In genomic region chr6:86523242-86523754, GRCm38 (mm10) we compare ENCODE assay signal across 8 mouse cellular contexts. TPM values are rescaled to one million over a fixed set of nuclear protein-coding genes. Genes with fewer than 3 reads are reported as not detected.
DNase-seq lines count a peak whose midpoint lies in the region; ATAC-seq and TF ChIP-seq lines count a peak whose summit lies in the region.

No protein-coding gene starts in this region.

- intact Hi-C loops in heart, postnatal 36 days (cut with DNase I): loop anchor here (2.0 kb wide), 1 partner anchor 16 kb away; no protein-coding TSS in a partner anchor

- no peak for TF ChIP-seq EP300 in liver, postnatal 0 days (IDR thresholded peaks at IDR 0.05; ENCODE audit: low read depth)

- no peak for TF ChIP-seq CTCF in G1E (IDR thresholded peaks at IDR 0.05; ENCODE audit: low read depth, low read length)
- no peak for TF ChIP-seq CTCF in liver, postnatal 0 days (IDR thresholded peaks at IDR 0.05; ENCODE audit: low read depth)

- no peak for DNase-seq in heart, postnatal 36 days
- DNase-seq in G1E (ENCODE audit: low spot score): no peak
- DNase-seq in liver, postnatal 0 days: no peak
- DNase-seq in adrenal gland, adult 8-10 months: no peak
- no peak for DNase-seq in T-cell, adult 2 months (ENCODE audit: low spot score)
- DNase-seq in right cerebral cortex, postnatal 36 days (ENCODE audit: low spot score in 2 of 2): no peak

- WGBS in heart, embryonic 14.5 days: 27% methylated on average over 3 of the region's 3 CpGs
- 32% methylated on average over 3 of the region's 3 CpGs for WGBS in forebrain, embryonic 16.5 days
- 36% methylated on average over 3 of the region's 3 CpGs for WGBS in liver, postnatal 0 days (ENCODE audit: insufficient replicate concordance)

- no peaks in the 10 kb centered on the region for H3K27me3 ChIP-seq in heart, embryonic 14.5 days (ENCODE audit: control insufficient read depth, insufficient read depth, low read length)
- H3K27me3 ChIP-seq in G1E (ENCODE audit: insufficient read depth, low read length): no peaks in the 10 kb centered on the region
- H3K27me3 ChIP-seq in forebrain, embryonic 16.5 days (replicated peaks; ENCODE audit: control insufficient read depth, insufficient read depth, low read length): no peaks in the 10 kb centered on the region
- H3K27me3 ChIP-seq in liver, postnatal 0 days (ENCODE audit: insufficient read depth, low read length): no peaks in the 10 kb centered on the region

- ATAC-seq in heart, embryonic 14.5 days (ENCODE audit: insufficient number of reproducible peaks, insufficient read depth, low FRiP score, low read depth): no peak
- no peak for ATAC-seq in G1E (ENCODE audit: extremely low read depth, insufficient number of reproducible peaks, low FRiP score, poor library complexity, severe bottlenecking)
- ATAC-seq in forebrain, embryonic 16.5 days: no peak
- no peak for ATAC-seq in liver, postnatal 0 days

- peaks cover 35% of the 10 kb centered on the region for H3K36me3 ChIP-seq in heart, embryonic 14.5 days (ENCODE audit: control insufficient read depth, insufficient read depth, low read length)
- peaks cover 46% of the 10 kb centered on the region for H3K36me3 ChIP-seq in G1E (replicated peaks)
- H3K36me3 ChIP-seq in forebrain, embryonic 16.5 days (ENCODE audit: control insufficient read depth, insufficient read depth): peaks cover 7% of the 10 kb centered on the region
- peaks cover 9% of the 10 kb centered on the region; the same call in 1 of the 2 replicates for H3K36me3 ChIP-seq in liver, postnatal 0 days (replicated peaks; ENCODE audit: insufficient read depth, low read length)

- H3K4me1 ChIP-seq in heart, embryonic 14.5 days (ENCODE audit: control insufficient read depth in 2 of 2, insufficient read depth in 2 of 2, low read length in 2 of 2): peaks cover 5 to 23% of the 10 kb centered on the region in 2 experiments; a peak in 3 of 4 replicates
- peaks cover 29% of the 10 kb centered on the region for H3K4me1 ChIP-seq in G1E (ENCODE audit: insufficient read depth, low read depth, low read length)
- H3K4me1 ChIP-seq in forebrain, embryonic 16.5 days (replicated peaks; ENCODE audit: control insufficient read depth, insufficient read depth, low read length): peaks cover 24% of the 10 kb centered on the region
- peaks cover 20% of the 10 kb centered on the region for H3K4me1 ChIP-seq in liver, postnatal 0 days (ENCODE audit: insufficient read depth)

- H3K9me3 ChIP-seq in heart, embryonic 14.5 days (ENCODE audit: control insufficient read depth, low read length): no peaks in the 10 kb centered on the region
- no peaks in the 10 kb centered on the region for H3K9me3 ChIP-seq in G1E (replicated peaks)
- no peaks in the 10 kb centered on the region for H3K9me3 ChIP-seq in forebrain, embryonic 16.5 days (ENCODE audit: control insufficient read depth, low read length)
- no peaks in the 10 kb centered on the region for H3K9me3 ChIP-seq in liver, postnatal 0 days (ENCODE audit: low read length)

- peak overlapping the region; percentile 1 to 99 for H3K27ac ChIP-seq in heart, embryonic 14.5 days (replicated peaks in 1 of 2; ENCODE audit: control insufficient read depth in 1 of 2, insufficient read depth in 1 of 2, low read depth in 2 of 2, low read length in 2 of 2)
- peak overlapping the region; percentile 91 for H3K27ac ChIP-seq in forebrain, embryonic 16.5 days (ENCODE audit: low read length)
- H3K27ac ChIP-seq in liver, postnatal 0 days (ENCODE audit: low read depth): peak overlapping the region; percentile 99

- H3K4me2 ChIP-seq in heart, embryonic 14.5 days (ENCODE audit: low read length): peak overlapping the region; percentile 93
- peak overlapping the region; percentile 55 for H3K4me2 ChIP-seq in forebrain, embryonic 16.5 days (ENCODE audit: low read length)
- H3K4me2 ChIP-seq in liver, postnatal 0 days (ENCODE audit: low read depth, low read length): peak overlapping the region; percentile 81

- peak overlapping the region; percentile 67 to 95 for H3K4me3 ChIP-seq in heart, embryonic 14.5 days (ENCODE audit: control insufficient read depth in 1 of 2, insufficient read depth in 1 of 2, low read depth in 1 of 2, low read length in 2 of 2)
- H3K4me3 ChIP-seq in G1E (ENCODE audit: low read depth, low read length): peak overlapping the region; percentile 84
- peak overlapping the region; percentile 99 for H3K4me3 ChIP-seq in forebrain, embryonic 16.5 days (replicated peaks; ENCODE audit: low read length)
- H3K4me3 ChIP-seq in liver, postnatal 0 days (ENCODE audit: low read depth, low read length): peak overlapping the region; percentile 87

- peak overlapping the region; percentile 99 for H3K9ac ChIP-seq in heart, embryonic 14.5 days (ENCODE audit: low read length)
- peak overlapping the region; percentile 76 for H3K9ac ChIP-seq in forebrain, embryonic 16.5 days (replicated peaks; ENCODE audit: low read depth, low read length)
- H3K9ac ChIP-seq in liver, postnatal 0 days (replicated peaks): peak overlapping the region; percentile 69

RNA-seq across cellular contexts. Expression of gene Pcbp1, which starts 2.8 kb away (rescaled TPM):
- polyA plus RNA-seq in heart, embryonic 14.5 days (2014; fragmentation: Nextera tagmentation; extraction: Ambion mirVana): 297 and 312 TPM in 2 replicates
- 100 to 1,000 TPM; 147 to 159 TPM for total RNA-seq in heart, postnatal 36 days (2021)
- 190 and 191 TPM in 2 replicates for total RNA-seq in G1E (2014; fragmentation: Nextera tagmentation)
- total RNA-seq in G1E (2017): 94.9 and 101 TPM in 2 replicates
- polyA plus RNA-seq in G1E (2012): 1,039 and 1,367 TPM in 2 replicates
- 256 and 326 TPM in 2 replicates for polyA plus RNA-seq in forebrain, embryonic 16.5 days (2015; fragmentation: Nextera tagmentation; extraction: Ambion mirVana)
- 206 and 208 TPM in 2 replicates for polyA plus RNA-seq in liver, postnatal 0 days (2015; fragmentation: Nextera tagmentation; extraction: Ambion mirVana)
- total RNA-seq in adrenal gland, adult 8-10 months (2022): 100 to 1,000 TPM; 286 to 319 (median 308) TPM
